Mouse (Mus musculus): ENCODE data around the gene L3mbtl1. TPM values are rescaled to one million over a fixed set of nuclear protein-coding genes. Genes with fewer than 3 reads are reported as not detected.

The L3mbtl1 gene
- total and polyA plus RNA-seq, 2 experiments = 0.11 to 0.28 TPM

GRCm38 (mm10) chr2:162968357-162968756, 25.1 kb downstream of the L3mbtl1 start:
- Histone ChIP-seq H3K4me3 (ENCODE audit: insufficient read depth, low read depth, low read length) (no peak overlapping the region), H3K27ac (replicated peaks; ENCODE audit: insufficient read depth, low read depth, low read length) (no peak overlapping the region), H3K36me3 (ENCODE audit: control insufficient read depth, insufficient read depth, low read length) (no peaks in the 10 kb centered on the region), H3K9ac (ENCODE audit: low read depth, low read length) (no peak overlapping the region), H3K4me1 (ENCODE audit: control insufficient read depth, insufficient read depth, low read length) (peaks cover 3% of the 10 kb centered on the region; the same call in 1 of the 2 replicates), H3K27me3 (ENCODE audit: control insufficient read depth, insufficient read depth, low read length) (no peaks in the 10 kb centered on the region), H3K79me2 (ENCODE audit: control insufficient read depth, insufficient read depth, low read length) (no peaks in the 10 kb centered on the region)
- TF ChIP-seq CTCF (IDR thresholded peaks at IDR 0.05; ENCODE audit: low read depth, low read length) (peak; percentile 90), POLR2A (IDR thresholded peaks at IDR 0.05; ENCODE audit: extremely low read depth, insufficient read depth, low read length) (no peak)
- DNase-seq (ENCODE audit: extremely low read depth, low read depth, low spot score) = peak; percentile 24
- 7% methylated on average over 5 of the region's 5 CpGs for WGBS

- H3K79me2 ChIP-seq (ENCODE audit: control insufficient read depth, insufficient read depth, low read length) = no peaks in the 10 kb centered on the region
- TF ChIP-seq CTCF (IDR thresholded peaks at IDR 0.05; ENCODE audit: low read depth, low read length) (no peak), POLR2A (IDR thresholded peaks at IDR 0.05; ENCODE audit: extremely low read depth, insufficient read depth, low read length) (no peak)
Measured at GRCm38 (mm10) chr2:162969101-162969500, 25.8 kb downstream of the L3mbtl1 start.

GRCm38 (mm10) chr2:162970896-162971295, 27.6 kb downstream of the L3mbtl1 start:
- H3K36me3 ChIP-seq (ENCODE audit: control insufficient read depth, insufficient read depth, low read length) = no peaks in the 10 kb centered on the region
- H3K27ac ChIP-seq (replicated peaks; ENCODE audit: insufficient read depth, low read depth, low read length) = no peak overlapping the region
- H3K9ac ChIP-seq (ENCODE audit: low read depth, low read length) = no peak overlapping the region
- WGBS = 91% methylated on average over 6 of the region's 6 CpGs
- H3K27me3 ChIP-seq (ENCODE audit: control insufficient read depth, insufficient read depth, low read length) = no peaks in the 10 kb centered on the region
- no peaks in the 10 kb centered on the region for H3K79me2 ChIP-seq (ENCODE audit: control insufficient read depth, insufficient read depth, low read length)
- H3K4me3 ChIP-seq (ENCODE audit: insufficient read depth, low read depth, low read length) = no peak overlapping the region
- DNase-seq (ENCODE audit: extremely low read depth, low read depth, low spot score) = no peak
- H3K4me1 ChIP-seq (ENCODE audit: control insufficient read depth, insufficient read depth, low read length) = peaks cover 13% of the 10 kb centered on the region
- TF ChIP-seq CTCF (IDR thresholded peaks at IDR 0.05; ENCODE audit: low read depth, low read length) (no peak), POLR2A (IDR thresholded peaks at IDR 0.05; ENCODE audit: extremely low read depth, insufficient read depth, low read length) (no peak)

More at GRCm38 (mm10) chr2:162969101-162969500, 25.8 kb downstream of the L3mbtl1 start:
- no peaks in the 10 kb centered on the region for H3K27me3 ChIP-seq (ENCODE audit: control insufficient read depth, insufficient read depth, low read length)
- H3K4me3 ChIP-seq (ENCODE audit: insufficient read depth, low read depth, low read length) = no peak overlapping the region
- DNase-seq (ENCODE audit: extremely low read depth, low read depth, low spot score) = no peak
- no peak overlapping the region for H3K27ac ChIP-seq (replicated peaks; ENCODE audit: insufficient read depth, low read depth, low read length)
- H3K36me3 ChIP-seq (ENCODE audit: control insufficient read depth, insufficient read depth, low read length) = no peaks in the 10 kb centered on the region
- H3K9ac ChIP-seq (ENCODE audit: low read depth, low read length) = no peak overlapping the region
- peaks cover 8% of the 10 kb centered on the region; the same call in 1 of the 2 replicates for H3K4me1 ChIP-seq (ENCODE audit: control insufficient read depth, insufficient read depth, low read length)
- WGBS = 83% methylated on average over 3 of the region's 3 CpGs

GRCm38 (mm10) chr2:162972752-162973151, 29.5 kb downstream of the L3mbtl1 start:
- H3K27ac ChIP-seq (replicated peaks; ENCODE audit: insufficient read depth, low read depth, low read length) = no peak overlapping the region
- WGBS = 14% methylated on average over 7 of the region's 7 CpGs
- peak; percentile 97 for DNase-seq (ENCODE audit: extremely low read depth, low read depth, low spot score)

GRCm38 (mm10) chr2:162973206-162973605, 29.9 kb downstream of the L3mbtl1 start:
- H3K27ac ChIP-seq (replicated peaks; ENCODE audit: insufficient read depth, low read depth, low read length) = no peak overlapping the region
- H3K27me3 ChIP-seq (ENCODE audit: control insufficient read depth, insufficient read depth, low read length) = no peaks in the 10 kb centered on the region
- 24% methylated on average over 5 of the region's 5 CpGs for WGBS

More at GRCm38 (mm10) chr2:162972752-162973151, 29.5 kb downstream of the L3mbtl1 start:
- no peak for TF ChIP-seq CTCF (IDR thresholded peaks at IDR 0.05; ENCODE audit: low read depth, low read length)
- no peak overlapping the region for H3K9ac ChIP-seq (ENCODE audit: low read depth, low read length)
- H3K36me3 ChIP-seq (ENCODE audit: control insufficient read depth, insufficient read depth, low read length) = no peaks in the 10 kb centered on the region
- no peaks in the 10 kb centered on the region for H3K27me3 ChIP-seq (ENCODE audit: control insufficient read depth, insufficient read depth, low read length)
- H3K79me2 ChIP-seq (ENCODE audit: control insufficient read depth, insufficient read depth, low read length) = no peaks in the 10 kb centered on the region
- H3K4me3 ChIP-seq (ENCODE audit: insufficient read depth, low read depth, low read length) = no peak overlapping the region
- peaks cover 20% of the 10 kb centered on the region for H3K4me1 ChIP-seq (ENCODE audit: control insufficient read depth, insufficient read depth, low read length)

GRCm38 (mm10) chr2:162973637-162974036, 30.4 kb downstream of the L3mbtl1 start:
- 23% methylated on average over 11 of the region's 11 CpGs for WGBS
- TF ChIP-seq CTCF (IDR thresholded peaks at IDR 0.05; ENCODE audit: low read depth, low read length) (no peak), POLR2A (IDR thresholded peaks at IDR 0.05; ENCODE audit: extremely low read depth, insufficient read depth, low read length) (no peak)
- Histone ChIP-seq H3K27ac (replicated peaks; ENCODE audit: insufficient read depth, low read depth, low read length) (no peak overlapping the region), H3K4me1 (ENCODE audit: control insufficient read depth, insufficient read depth, low read length) (peaks cover 20% of the 10 kb centered on the region), H3K9ac (ENCODE audit: low read depth, low read length) (0 out of 2 replicates have a peak overlapping the region, but pooled peaks have one; percentile 9), H3K36me3 (ENCODE audit: control insufficient read depth, insufficient read depth, low read length) (no peaks in the 10 kb centered on the region), H3K27me3 (ENCODE audit: control insufficient read depth, insufficient read depth, low read length) (no peaks in the 10 kb centered on the region), H3K4me3 (ENCODE audit: insufficient read depth, low read depth, low read length) (no peak overlapping the region), H3K79me2 (ENCODE audit: control insufficient read depth, insufficient read depth, low read length) (no peaks in the 10 kb centered on the region)
- peak; percentile 53 for DNase-seq (ENCODE audit: extremely low read depth, low read depth, low spot score)

More at GRCm38 (mm10) chr2:162973206-162973605, 29.9 kb downstream of the L3mbtl1 start:
- no peak for TF ChIP-seq POLR2A (IDR thresholded peaks at IDR 0.05; ENCODE audit: extremely low read depth, insufficient read depth, low read length)
- no peaks in the 10 kb centered on the region for H3K79me2 ChIP-seq (ENCODE audit: control insufficient read depth, insufficient read depth, low read length)
- peaks cover 20% of the 10 kb centered on the region for H3K4me1 ChIP-seq (ENCODE audit: control insufficient read depth, insufficient read depth, low read length)
- DNase-seq (ENCODE audit: extremely low read depth, low read depth, low spot score) = peak; percentile 51
- H3K9ac ChIP-seq (ENCODE audit: low read depth, low read length) = no peak overlapping the region
- no peak overlapping the region for H3K4me3 ChIP-seq (ENCODE audit: insufficient read depth, low read depth, low read length)
- no peaks in the 10 kb centered on the region for H3K36me3 ChIP-seq (ENCODE audit: control insufficient read depth, insufficient read depth, low read length)
